8 mouse cellular contexts compared by ENCODE assay signal in the genomic region with DNA sequence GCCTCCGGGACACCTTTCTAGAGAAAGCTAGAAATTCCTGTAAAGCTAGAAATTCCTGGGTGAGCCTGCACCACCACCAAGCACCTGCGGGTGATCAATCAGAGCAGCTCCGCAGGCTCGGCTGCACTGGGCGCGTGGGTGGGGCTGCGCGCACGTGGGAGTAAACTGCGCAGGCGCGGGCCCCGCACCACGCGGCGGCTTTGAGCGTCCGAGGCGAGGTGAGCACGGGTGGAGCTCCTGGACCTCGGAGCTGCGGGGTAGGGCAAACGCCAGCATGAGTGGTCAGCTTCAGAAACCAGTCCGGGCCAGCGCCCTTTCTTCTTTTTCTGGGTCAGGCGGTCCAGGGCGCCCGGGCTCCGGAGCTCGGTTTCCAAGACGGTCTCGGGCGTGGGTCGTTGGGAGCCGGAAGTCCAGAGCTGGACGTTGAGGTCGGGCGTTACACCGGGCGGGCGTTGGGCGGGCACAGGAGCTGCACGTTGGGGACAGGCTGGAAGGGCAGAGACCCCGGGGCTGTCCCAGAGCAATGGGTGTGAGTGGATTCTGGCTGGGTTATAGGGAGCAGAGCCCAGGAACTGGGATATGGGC. TPM values are rescaled to one million over a fixed set of nuclear protein-coding genes. Genes with fewer than 3 reads are reported as not detected.
A peak's percentile ranks its signal among the peaks of the same experiment; 100 is the strongest.
DNase-seq lines count a peak whose midpoint lies in the region; ATAC-seq and TF ChIP-seq lines count a peak whose summit lies in the region.
"Had no signal": no experiment of that assay in that cellular context is flagged by ENCODE, and none has a peak within 500 bp of the region (broad histone marks: within the 10 kb centered on the region; RNA-seq: fewer than 3 reads in every experiment).

A gene (plus strand): TSS at position 163 of the 585 bp plus-strand sequence.

- H3K4me1 ChIP-seq in lung, postnatal 0 days (ENCODE audit: insufficient read depth, low read depth, low read length), result no peaks in the 10 kb centered on the region; the same call in 1 of the 2 replicates
- H3K4me1 ChIP-seq in forebrain, embryonic 13.5 days, result peaks cover 6% of the 10 kb centered on the region
- 0 out of 2 replicates have a peak, but pooled peaks cover 4% of the 10 kb centered on the region for H3K4me1 ChIP-seq in intestine, embryonic 16.5 days (ENCODE audit: control insufficient read depth, insufficient read depth, low read length)
- peaks cover 11% of the 10 kb centered on the region for H3K4me1 ChIP-seq in stomach, embryonic 14.5 days (ENCODE audit: control insufficient read depth, insufficient read depth, low read length)

- no peaks in the 10 kb centered on the region for H3K9me3 ChIP-seq in lung, postnatal 0 days (ENCODE audit: low read length)
- H3K9me3 ChIP-seq in forebrain, embryonic 13.5 days (replicated peaks), result no peaks in the 10 kb centered on the region
- no peaks in the 10 kb centered on the region for H3K9me3 ChIP-seq in intestine, embryonic 16.5 days (ENCODE audit: control insufficient read depth, low read length)
- H3K9me3 ChIP-seq in stomach, embryonic 14.5 days (ENCODE audit: control insufficient read depth, low read depth, low read length), result no peaks in the 10 kb centered on the region

- H3K4me2 ChIP-seq in lung, postnatal 0 days (replicated peaks; ENCODE audit: low read depth, low read length), result peak within 1 kb of the TSS; percentile 17; the same call in 1 of the 2 replicates
- H3K4me2 ChIP-seq in forebrain, embryonic 13.5 days, result 0 out of 2 replicates have a peak within 1 kb of the TSS, but pooled peaks have one; percentile 29
- peak within 1 kb of the TSS; percentile 48 for H3K4me2 ChIP-seq in intestine, embryonic 16.5 days (ENCODE audit: low read depth, low read length)
- peak within 1 kb of the TSS; percentile 36 for H3K4me2 ChIP-seq in stomach, embryonic 14.5 days (replicated peaks; ENCODE audit: low read depth, low read length)

- H3K36me3 ChIP-seq in lung, postnatal 0 days (ENCODE audit: insufficient read depth, low read length), result no peaks in the 10 kb centered on the region
- no peaks in the 10 kb centered on the region for H3K36me3 ChIP-seq in forebrain, embryonic 13.5 days (ENCODE audit: poor library complexity, severe bottlenecking)
- H3K36me3 ChIP-seq in intestine, embryonic 16.5 days (ENCODE audit: control insufficient read depth, insufficient read depth, low read length), result no peaks in the 10 kb centered on the region
- H3K36me3 ChIP-seq in stomach, embryonic 14.5 days (ENCODE audit: control insufficient read depth, insufficient read depth, low read length), result no peaks in the 10 kb centered on the region

- TF ChIP-seq CTCF in lung, postnatal 0 days (IDR thresholded peaks at IDR 0.05), result no peak

- H3K27ac ChIP-seq in lung, postnatal 0 days (ENCODE audit: low read length), result no peak within 1 kb of the TSS
- no peak within 1 kb of the TSS for H3K27ac ChIP-seq in forebrain, embryonic 13.5 days
- no peak within 1 kb of the TSS for H3K27ac ChIP-seq in intestine, embryonic 16.5 days (ENCODE audit: low read length)
- no peak within 1 kb of the TSS for H3K27ac ChIP-seq in stomach, embryonic 14.5 days (ENCODE audit: low read length)

- no peaks in the 10 kb centered on the region for H3K27me3 ChIP-seq in lung, postnatal 0 days (replicated peaks; ENCODE audit: insufficient read depth, low read length)
- H3K27me3 ChIP-seq in forebrain, embryonic 13.5 days, result peaks cover 3% of the 10 kb centered on the region; the same call in 1 of the 2 replicates
- H3K27me3 ChIP-seq in intestine, embryonic 16.5 days (replicated peaks; ENCODE audit: control insufficient read depth, insufficient read depth, low read length), result no peaks in the 10 kb centered on the region
- no peaks in the 10 kb centered on the region for H3K27me3 ChIP-seq in stomach, embryonic 14.5 days (ENCODE audit: control insufficient read depth, insufficient read depth, low read length)

- ATAC-seq in lung, postnatal 0 days, result no peak
- no peak for ATAC-seq in forebrain, embryonic 13.5 days
- ATAC-seq in intestine, embryonic 16.5 days, result no peak
- ATAC-seq in stomach, embryonic 14.5 days (ENCODE audit: insufficient number of reproducible peaks, insufficient read depth, low FRiP score, low read depth), result no peak
- no peak for ATAC-seq in megakaryocyte progenitor cell, adult 5-6 weeks (replicated peaks; ENCODE audit: poor library complexity)

- H3K9ac ChIP-seq in lung, postnatal 0 days (replicated peaks; ENCODE audit: low read depth), result no peak within 1 kb of the TSS
- no peak within 1 kb of the TSS for H3K9ac ChIP-seq in forebrain, embryonic 13.5 days
- H3K9ac ChIP-seq in intestine, embryonic 16.5 days (ENCODE audit: low read depth, low read length), result no peak within 1 kb of the TSS; the same call in 1 of the 2 replicates
- H3K9ac ChIP-seq in stomach, embryonic 14.5 days (replicated peaks; ENCODE audit: low read depth, low read length), result no peak within 1 kb of the TSS

- no peak for TF ChIP-seq EP300 in lung, postnatal 0 days (IDR thresholded peaks at IDR 0.05)

- no peak within 1 kb of the TSS for H3K4me3 ChIP-seq in lung, postnatal 0 days (ENCODE audit: low read depth, low read length)
- no peak within 1 kb of the TSS for H3K4me3 ChIP-seq in forebrain, embryonic 13.5 days
- H3K4me3 ChIP-seq in intestine, embryonic 16.5 days (ENCODE audit: low read length), result peak within 1 kb of the TSS; percentile 23
- peak within 1 kb of the TSS; percentile 11; the same call in 1 of the 2 replicates for H3K4me3 ChIP-seq in stomach, embryonic 14.5 days (ENCODE audit: low read depth, low read length)

- no peak for DNase-seq in lung, postnatal 0 days (ENCODE audit: low spot score)
- DNase-seq in lung, postnatal 25 days (ENCODE audit: low spot score), result no peak
- no peak for DNase-seq in left cerebral cortex, adult 18-20 months (ENCODE audit: low spot score in 2 of 2)

- WGBS in lung, postnatal 0 days, result 52% methylated on average over 44 of the region's 44 CpGs
- WGBS in forebrain, embryonic 13.5 days, result 70% methylated on average over 44 of the region's 44 CpGs
- WGBS in intestine, embryonic 16.5 days, result 53% methylated on average over 44 of the region's 44 CpGs
- WGBS in stomach, embryonic 14.5 days, result 50% methylated on average over 44 of the region's 44 CpGs

RNA-seq across cellular contexts. Expression of the gene that starts here (rescaled TPM):
- polyA plus RNA-seq in lung, postnatal 0 days (2015; fragmentation: Nextera tagmentation; extraction: Ambion mirVana), result not detected in 2 replicates
- polyA plus RNA-seq in forebrain, embryonic 13.5 days (2015; fragmentation: Nextera tagmentation; extraction: Ambion mirVana), result 0.19 and 0.31 TPM in 2 replicates
- polyA plus RNA-seq in intestine, embryonic 16.5 days (2015; fragmentation: Nextera tagmentation; extraction: Ambion mirVana), result 0.71 and 0.82 TPM in 2 replicates
- polyA plus RNA-seq in stomach, embryonic 14.5 days (2014; fragmentation: Nextera tagmentation; extraction: Ambion mirVana), result 1.8 and 1.9 TPM in 2 replicates
- under 1 TPM; 0.28 to 0.44 TPM for total RNA-seq in left cerebral cortex, adult 18-20 months (2021)
- 0.17 TPM in 1 of 2 replicates, not detected in the other for total RNA-seq in megakaryocyte progenitor cell, adult 5-6 weeks (2015)
- 0.04 TPM in 1 of 2 replicates, not detected in the other for total RNA-seq in megakaryocyte progenitor cell, adult 5-6 weeks (2017)
- total RNA-seq: liver, adult 2 months had no signal
- polyA plus RNA-seq: liver, adult 2 months had no signal

Comparison
In these comparisons a context has a peak if more than half of its experiments do, and no peak if none do; other contexts are left out.
1. H3K4me3 ChIP-seq: peak in intestine, embryonic 16.5 days (single experiment) and stomach, embryonic 14.5 days (single experiment); none in lung, postnatal 0 days (single experiment) and forebrain, embryonic 13.5 days (single experiment).
2. Peak in every context shown above with its lines, with median percentiles within 50 percentile points of each other: H3K4me2 ChIP-seq.